ENCODE assay signal across 11 mouse cellular contexts in genomic region chr5:113334621-113335530, GRCm38 (mm10). TPM values are rescaled to one million over a fixed set of nuclear protein-coding genes. Genes with fewer than 3 reads are reported as not detected.
A peak's percentile ranks its signal among the peaks of the same experiment; 100 is the strongest.
DNase-seq lines count a peak whose midpoint lies in the region; ATAC-seq and TF ChIP-seq lines count a peak whose summit lies in the region.
"Had no signal": no experiment of that assay in that cellular context is flagged by ENCODE, and none has a peak within 500 bp of the region (broad histone marks: within the 10 kb centered on the region; RNA-seq: fewer than 3 reads in every experiment).

No protein-coding gene starts in this region.

- DNase-seq in heart, adult 9 months (ENCODE audit: low spot score in 2 of 2), result no peak
- DNase-seq in MN1 (ENCODE audit: low spot score), result peak; percentile 71
- no peak for DNase-seq in hindbrain, embryonic 10.5 days (ENCODE audit: low spot score)
- DNase-seq in Muller cell, postnatal 12 days (ENCODE audit: inconsistent ontology term), result no peak
- DNase-seq in left cerebral cortex, adult 8-10 months (ENCODE audit: low spot score in 2 of 2), result no peak
- DNase-seq in cerebellum, adult 2 months, result no peak
- DNase-seq: kidney, adult 2 months; lung, postnatal 14 days had no signal

- no peaks in the 10 kb centered on the region for H3K36me3 ChIP-seq in heart, embryonic 16.5 days (ENCODE audit: control insufficient read depth, insufficient read depth)
- H3K36me3 ChIP-seq in hindbrain, embryonic 10.5 days, result no peaks in the 10 kb centered on the region
- H3K36me3 ChIP-seq in midbrain, embryonic 12.5 days, result no peaks in the 10 kb centered on the region

- peaks cover 4% of the 10 kb centered on the region; the same call in 1 of the 2 replicates for H3K9me3 ChIP-seq in heart, embryonic 16.5 days (replicated peaks; ENCODE audit: control insufficient read depth, low read length)
- H3K9me3 ChIP-seq in hindbrain, embryonic 10.5 days, result 0 out of 2 replicates have a peak, but pooled peaks cover 4% of the 10 kb centered on the region
- H3K9me3 ChIP-seq in midbrain, embryonic 12.5 days, result no peaks in the 10 kb centered on the region

- H3K27ac ChIP-seq in heart, embryonic 16.5 days (ENCODE audit: low read length), result no peak overlapping the region
- peak overlapping the region; percentile 66 for H3K27ac ChIP-seq in hindbrain, embryonic 10.5 days
- H3K27ac ChIP-seq in midbrain, embryonic 12.5 days (replicated peaks), result no peak overlapping the region
- H3K27ac ChIP-seq in cerebellum, adult 2 months (ENCODE audit: insufficient read depth, low read length), result no peak overlapping the region

- no peak for TF ChIP-seq POLR2A in cerebellum, adult 2 months (IDR thresholded peaks at IDR 0.05; ENCODE audit: borderline replicate concordance, insufficient read depth, low read length)

- peak overlapping the region; percentile 37 for H3K4me3 ChIP-seq in heart, embryonic 16.5 days (ENCODE audit: low read length)
- peak overlapping the region; percentile 50 for H3K4me3 ChIP-seq in hindbrain, embryonic 10.5 days
- H3K4me3 ChIP-seq in midbrain, embryonic 12.5 days, result peak overlapping the region; percentile 24
- no peak overlapping the region for H3K4me3 ChIP-seq in cerebellum, adult 2 months (replicated peaks; ENCODE audit: insufficient read depth, low read depth, low read length)

- no peak overlapping the region for H3K9ac ChIP-seq in heart, embryonic 16.5 days (ENCODE audit: low read length)
- H3K9ac ChIP-seq in midbrain, embryonic 12.5 days (replicated peaks), result peak overlapping the region; percentile 28; the same call in 1 of the 2 replicates

- no peak for TF ChIP-seq CTCF in cerebellum, adult 2 months (IDR thresholded peaks at IDR 0.05; ENCODE audit: borderline replicate concordance, insufficient read depth, low read depth, low read length)

- peaks cover 72% of the 10 kb centered on the region for H3K27me3 ChIP-seq in heart, embryonic 16.5 days (ENCODE audit: control insufficient read depth, insufficient read depth, low read length)
- H3K27me3 ChIP-seq in hindbrain, embryonic 10.5 days (ENCODE audit: insufficient read depth, poor library complexity, severe bottlenecking), result peaks cover 91% of the 10 kb centered on the region
- peaks cover 74% of the 10 kb centered on the region for H3K27me3 ChIP-seq in midbrain, embryonic 12.5 days
- peaks cover 8% of the 10 kb centered on the region; the same call in 1 of the 2 replicates for H3K27me3 ChIP-seq in cerebellum, adult 2 months (ENCODE audit: control insufficient read depth, insufficient read depth, low read length)

- H3K4me1 ChIP-seq in heart, embryonic 16.5 days (ENCODE audit: control insufficient read depth, insufficient read depth, low read length), result no peaks in the 10 kb centered on the region
- H3K4me1 ChIP-seq in hindbrain, embryonic 10.5 days (replicated peaks), result peaks cover 32% of the 10 kb centered on the region
- H3K4me1 ChIP-seq in midbrain, embryonic 12.5 days, result peaks cover 22% of the 10 kb centered on the region
- H3K4me1 ChIP-seq in cerebellum, adult 2 months (ENCODE audit: control insufficient read depth, insufficient read depth, low read length), result no peaks in the 10 kb centered on the region

- no peak for ATAC-seq in heart, embryonic 16.5 days (replicated peaks; ENCODE audit: extremely low read depth, insufficient read depth, low FRiP score)
- peak; percentile 47; the same call in 1 of the 2 replicates for ATAC-seq in midbrain, embryonic 12.5 days (ENCODE audit: low FRiP score, low read depth)

- H3K4me2 ChIP-seq in heart, embryonic 16.5 days (ENCODE audit: low read depth, low read length), result peak overlapping the region; percentile 43; the same call in 1 of the 2 replicates
- peak overlapping the region; percentile 53 for H3K4me2 ChIP-seq in midbrain, embryonic 12.5 days (replicated peaks)

- WGBS in heart, embryonic 16.5 days, result 8% methylated on average over 34 of the region's 34 CpGs
- WGBS in hindbrain, embryonic 10.5 days, result 5% methylated on average over 34 of the region's 34 CpGs
- 7% methylated on average over 34 of the region's 34 CpGs for whole genome bisulfite sequencing in midbrain, embryonic 12.5 days
- 14% methylated on average over 34 of the region's 34 CpGs for WGBS in cerebellum, adult 2 months

RNA-seq across cellular contexts. Expression of gene Aym1, which starts 22.2 kb away (rescaled TPM):
- not detected in 2 replicates for polyA plus RNA-seq in heart, embryonic 16.5 days (2015; fragmentation: Nextera tagmentation; extraction: Ambion mirVana)
- polyA plus RNA-seq in hindbrain, embryonic 10.5 days (2016; fragmentation: Nextera tagmentation; extraction: Ambion mirVana), result not detected in 2 replicates
- not detected in 2 replicates for polyA plus RNA-seq in midbrain, embryonic 12.5 days (2016; fragmentation: Nextera tagmentation; extraction: Ambion mirVana)
- total RNA-seq in left cerebral cortex, adult 8-10 months (2022), result not detected
- not detected in 2 replicates for polyA plus RNA-seq in cerebellum, adult 2 months (2012; rRNA removed)
- total RNA-seq: adrenal gland, postnatal 4 days had no signal
- polyA plus RNA-seq: kidney, adult 2 months had no signal

RNA-seq across cellular contexts. Expression of gene Sgsm1, which starts 24.3 kb away (rescaled TPM):
- polyA plus RNA-seq in heart, embryonic 16.5 days (2015; fragmentation: Nextera tagmentation; extraction: Ambion mirVana), result 0.67 and 1.0 TPM in 2 replicates
- 16.6 and 17.5 TPM in 2 replicates for polyA plus RNA-seq in hindbrain, embryonic 10.5 days (2016; fragmentation: Nextera tagmentation; extraction: Ambion mirVana)
- 16.1 and 19.5 TPM in 2 replicates for polyA plus RNA-seq in midbrain, embryonic 12.5 days (2016; fragmentation: Nextera tagmentation; extraction: Ambion mirVana)
- total RNA-seq in left cerebral cortex, adult 8-10 months (2022), result 100 to 1,000 TPM in 3 of 4 experiments, 10 to 100 TPM in 1; 84.7 to 123 (median 111) TPM
- polyA plus RNA-seq in cerebellum, adult 2 months (2012; rRNA removed), result 73.9 and 77.7 TPM in 2 replicates
